Mouse (Mus musculus): Measurements from ENCODE around the gene Rabl2.

The Rabl2 gene

GRCm38 (mm10) chr15:89591723-89592455 is at the start of gene Rabl2:
Gene Rabl2, minus strand, starts transcription at chr15:89591923.
- peak; percentile 94 for DNase-seq (ENCODE audit: low read depth, low spot score)

GRCm38 (mm10) chr15:89623626-89623959 is 31.9 kb upstream of the Rabl2 start:
- DNase-seq (ENCODE audit: low read depth, low spot score), result peak; percentile 92

GRCm38 (mm10) chr15:89622959-89623625 is 31.4 kb upstream of the Rabl2 start:
- DNase-seq (ENCODE audit: low read depth, low spot score), result no peak

GRCm38 (mm10) chr15:89622312-89622958 is 30.7 kb upstream of the Rabl2 start:
- DNase-seq (ENCODE audit: low read depth, low spot score), result peak; percentile 73

- DNase-seq (ENCODE audit: low read depth, low spot score), result no peak
Measured at GRCm38 (mm10) chr15:89607888-89608287, 16.2 kb upstream of the Rabl2 start.

- no peak for DNase-seq (ENCODE audit: low read depth, low spot score)
Measured at GRCm38 (mm10) chr15:89607480-89607879, 15.8 kb upstream of the Rabl2 start.

GRCm38 (mm10) chr15:89605822-89606570 is 14.3 kb upstream of the Rabl2 start:
- DNase-seq (ENCODE audit: low read depth, low spot score), result peak; percentile 44

- peak; percentile 0 for DNase-seq (ENCODE audit: low read depth, low spot score)
Measured at GRCm38 (mm10) chr15:89592548-89592947, 825 bp upstream of the Rabl2 start.

- DNase-seq (ENCODE audit: low read depth, low spot score), result peak; percentile 36
Measured at GRCm38 (mm10) chr15:89591317-89591716, 406 bp downstream of the Rabl2 start.

GRCm38 (mm10) chr15:89589146-89589545 is 2.6 kb downstream of the Rabl2 start:
- DNase-seq (ENCODE audit: low read depth, low spot score), result no peak

GRCm38 (mm10) chr15:89585631-89586030 is 6.1 kb downstream of the Rabl2 start:
- DNase-seq (ENCODE audit: low read depth, low spot score), result no peak

GRCm38 (mm10) chr15:89585101-89585500 is 6.6 kb downstream of the Rabl2 start:
- no peak for DNase-seq (ENCODE audit: low read depth, low spot score)

- peak; percentile 51 for DNase-seq (ENCODE audit: low read depth, low spot score)
Measured at GRCm38 (mm10) chr15:89582494-89582893, 9.2 kb downstream of the Rabl2 start.

GRCm38 (mm10) chr15:89572147-89572546 is 19.6 kb downstream of the Rabl2 start:
- DNase-seq (ENCODE audit: low read depth, low spot score), result no peak

- no peak for DNase-seq (ENCODE audit: low read depth, low spot score)
Measured at GRCm38 (mm10) chr15:89568114-89568513, 23.6 kb downstream of the Rabl2 start, which contains the start of gene Acr. Gene Acr, plus strand, starts transcription at chr15:89568326.

GRCm38 (mm10) chr15:89559202-89559731 is 32.5 kb downstream of the Rabl2 start:
- DNase-seq (ENCODE audit: low read depth, low spot score), result no peak

- no peak for DNase-seq (ENCODE audit: low read depth, low spot score)
Measured at GRCm38 (mm10) chr15:89557996-89558390, 33.7 kb downstream of the Rabl2 start.

- DNase-seq (ENCODE audit: low read depth, low spot score), result no peak
Measured at GRCm38 (mm10) chr15:89557179-89557995, 34.3 kb downstream of the Rabl2 start.

GRCm38 (mm10) chr15:89556401-89557178 is 35.1 kb downstream of the Rabl2 start:
- no peak for DNase-seq (ENCODE audit: low read depth, low spot score)

- DNase-seq (ENCODE audit: low read depth, low spot score), result no peak
Measured at GRCm38 (mm10) chr15:89555591-89555990, 36.1 kb downstream of the Rabl2 start.
